Mouse (Mus musculus): ENCODE measurements around the gene Emsy.

DNA sequence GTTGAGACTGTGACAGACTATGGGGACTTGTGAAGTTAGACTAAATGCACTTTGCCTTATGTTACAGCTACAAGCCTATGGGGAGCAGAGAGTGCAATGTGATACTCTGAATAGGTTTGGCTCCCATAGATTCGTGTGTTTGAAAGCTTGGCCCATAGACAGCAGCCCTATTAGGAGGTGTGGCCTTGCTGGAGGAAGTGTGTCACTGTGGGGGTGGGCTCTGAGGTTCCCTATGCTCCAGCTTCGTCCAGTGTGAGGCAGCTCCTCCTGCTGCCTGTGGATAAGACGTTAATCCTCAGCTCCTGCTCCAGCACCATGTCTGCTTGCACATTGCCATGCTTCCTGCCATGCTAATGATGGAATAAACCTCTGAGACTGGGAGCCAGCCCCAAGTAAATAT lies 34.2 kb upstream of the Emsy start:
- TF ChIP-seq POLR2A (IDR thresholded peaks at IDR 0.05; ENCODE audit: low read depth, low read length) (no peak), CTCF (IDR thresholded peaks at IDR 0.05; ENCODE audit: extremely low read depth, insufficient read length, insufficient replicate concordance, low read depth, low read length) (no peak)
